Mouse (Mus musculus): Measurements from ENCODE around the gene Gcnt1. TPM values are rescaled to one million over a fixed set of nuclear protein-coding genes. Genes with fewer than 3 reads are reported as not detected.

Gene Gcnt1
- polyA plus RNA-seq, 1 experiment: 4.3 TPM

- Histone ChIP-seq H3K4me1 (ENCODE audit: control insufficient read depth, insufficient read depth, low read length) (no peaks in the 10 kb centered on the region), H3K4me3 (replicated peaks; ENCODE audit: extremely low read depth, low read depth, low read length) (no peak overlapping the region)
- TF ChIP-seq POLR2A (IDR thresholded peaks at IDR 0.05; ENCODE audit: borderline replicate concordance, extremely low read depth, low read depth, low read length) (no peak), CTCF (IDR thresholded peaks at IDR 0.05; ENCODE audit: insufficient read depth, low read length) (no peak)
- DNase-seq: no peak
Measured at GRCm38 (mm10) chr19:17378845-17379244, 6.2 kb upstream of the Gcnt1 start.

- WGBS: 32% methylated on average over 7 of the region's 7 CpGs
- H3K4me1 ChIP-seq (ENCODE audit: control insufficient read depth, insufficient read depth, low read length): no peaks in the 10 kb centered on the region
- TF ChIP-seq CTCF (IDR thresholded peaks at IDR 0.05; ENCODE audit: insufficient read depth, low read length) (no peak), POLR2A (IDR thresholded peaks at IDR 0.05; ENCODE audit: borderline replicate concordance, extremely low read depth, low read depth, low read length) (no peak)
- no peak for DNase-seq
- H3K4me3 ChIP-seq (replicated peaks; ENCODE audit: extremely low read depth, low read depth, low read length): no peak overlapping the region
Measured at GRCm38 (mm10) chr19:17369581-17369980, 3.1 kb downstream of the Gcnt1 start.

- Histone ChIP-seq H3K4me1 (ENCODE audit: control insufficient read depth, insufficient read depth, low read length) (no peaks in the 10 kb centered on the region), H3K4me3 (replicated peaks; ENCODE audit: extremely low read depth, low read depth, low read length) (no peak overlapping the region)
- DNase-seq: no peak
- WGBS: 70% methylated on average over 9 of the region's 9 CpGs
- no peak for TF ChIP-seq CTCF (IDR thresholded peaks at IDR 0.05; ENCODE audit: insufficient read depth, low read length)
- no peak for TF ChIP-seq POLR2A (IDR thresholded peaks at IDR 0.05; ENCODE audit: borderline replicate concordance, extremely low read depth, low read depth, low read length)
Measured at GRCm38 (mm10) chr19:17368557-17368956, 4.1 kb downstream of the Gcnt1 start.

GRCm38 (mm10) chr19:17366364-17367090, 6.1 kb downstream of the Gcnt1 start:
- DNase-seq: no peak
- Histone ChIP-seq H3K4me1 (ENCODE audit: control insufficient read depth, insufficient read depth, low read length) (no peaks in the 10 kb centered on the region), H3K4me3 (replicated peaks; ENCODE audit: extremely low read depth, low read depth, low read length) (no peak overlapping the region)
- TF ChIP-seq CTCF (IDR thresholded peaks at IDR 0.05; ENCODE audit: insufficient read depth, low read length): no peak
- 92% methylated on average over 8 of the region's 8 CpGs for WGBS

- WGBS: 33% methylated on average over 3 of the region's 3 CpGs
- TF ChIP-seq CTCF (IDR thresholded peaks at IDR 0.05; ENCODE audit: insufficient read depth, low read length): no peak
- no peak for DNase-seq
Measured at GRCm38 (mm10) chr19:17364741-17365140, 7.9 kb downstream of the Gcnt1 start.

GRCm38 (mm10) chr19:17361181-17361580, 11.5 kb downstream of the Gcnt1 start:
- no peaks in the 10 kb centered on the region for H3K4me1 ChIP-seq (ENCODE audit: control insufficient read depth, insufficient read depth, low read length)
- no peak overlapping the region for H3K4me3 ChIP-seq (replicated peaks; ENCODE audit: extremely low read depth, low read depth, low read length)
- WGBS: 70% methylated on average over 2 of the region's 2 CpGs
- DNase-seq: no peak
- TF ChIP-seq CTCF (IDR thresholded peaks at IDR 0.05; ENCODE audit: insufficient read depth, low read length) (no peak), POLR2A (IDR thresholded peaks at IDR 0.05; ENCODE audit: borderline replicate concordance, extremely low read depth, low read depth, low read length) (no peak)

More at GRCm38 (mm10) chr19:17364741-17365140, 7.9 kb downstream of the Gcnt1 start:
- Histone ChIP-seq H3K4me3 (replicated peaks; ENCODE audit: extremely low read depth, low read depth, low read length) (no peak overlapping the region), H3K4me1 (ENCODE audit: control insufficient read depth, insufficient read depth, low read length) (no peaks in the 10 kb centered on the region)

GRCm38 (mm10) chr19:17359315-17359890, 13.2 kb downstream of the Gcnt1 start:
- no peak for TF ChIP-seq POLR2A (IDR thresholded peaks at IDR 0.05; ENCODE audit: borderline replicate concordance, extremely low read depth, low read depth, low read length)
- no peak for TF ChIP-seq CTCF (IDR thresholded peaks at IDR 0.05; ENCODE audit: insufficient read depth, low read length)

GRCm38 (mm10) chr19:17357391-17357790, 15.3 kb downstream of the Gcnt1 start:
- no peak overlapping the region for H3K4me3 ChIP-seq (replicated peaks; ENCODE audit: extremely low read depth, low read depth, low read length)
- 61% methylated on average over 3 of the region's 3 CpGs for WGBS
- no peak for TF ChIP-seq CTCF (IDR thresholded peaks at IDR 0.05; ENCODE audit: insufficient read depth, low read length)
- no peak for TF ChIP-seq POLR2A (IDR thresholded peaks at IDR 0.05; ENCODE audit: borderline replicate concordance, extremely low read depth, low read depth, low read length)
- DNase-seq: no peak
- H3K4me1 ChIP-seq (ENCODE audit: control insufficient read depth, insufficient read depth, low read length): no peaks in the 10 kb centered on the region

More at GRCm38 (mm10) chr19:17359315-17359890, 13.2 kb downstream of the Gcnt1 start:
- no peak for DNase-seq
- Histone ChIP-seq H3K4me3 (replicated peaks; ENCODE audit: extremely low read depth, low read depth, low read length) (no peak overlapping the region), H3K4me1 (ENCODE audit: control insufficient read depth, insufficient read depth, low read length) (no peaks in the 10 kb centered on the region)
- WGBS: 63% methylated on average over 14 of the region's 14 CpGs

GRCm38 (mm10) chr19:17356932-17357331, 15.7 kb downstream of the Gcnt1 start:
- WGBS: 63% methylated on average over 6 of the region's 6 CpGs
- Histone ChIP-seq H3K4me3 (replicated peaks; ENCODE audit: extremely low read depth, low read depth, low read length) (no peak overlapping the region), H3K4me1 (ENCODE audit: control insufficient read depth, insufficient read depth, low read length) (no peaks in the 10 kb centered on the region)
- DNase-seq: no peak
- TF ChIP-seq POLR2A (IDR thresholded peaks at IDR 0.05; ENCODE audit: borderline replicate concordance, extremely low read depth, low read depth, low read length) (no peak), CTCF (IDR thresholded peaks at IDR 0.05; ENCODE audit: insufficient read depth, low read length) (no peak)
